ENCODE assay signal across 8 mouse cellular contexts in the genomic region with DNA sequence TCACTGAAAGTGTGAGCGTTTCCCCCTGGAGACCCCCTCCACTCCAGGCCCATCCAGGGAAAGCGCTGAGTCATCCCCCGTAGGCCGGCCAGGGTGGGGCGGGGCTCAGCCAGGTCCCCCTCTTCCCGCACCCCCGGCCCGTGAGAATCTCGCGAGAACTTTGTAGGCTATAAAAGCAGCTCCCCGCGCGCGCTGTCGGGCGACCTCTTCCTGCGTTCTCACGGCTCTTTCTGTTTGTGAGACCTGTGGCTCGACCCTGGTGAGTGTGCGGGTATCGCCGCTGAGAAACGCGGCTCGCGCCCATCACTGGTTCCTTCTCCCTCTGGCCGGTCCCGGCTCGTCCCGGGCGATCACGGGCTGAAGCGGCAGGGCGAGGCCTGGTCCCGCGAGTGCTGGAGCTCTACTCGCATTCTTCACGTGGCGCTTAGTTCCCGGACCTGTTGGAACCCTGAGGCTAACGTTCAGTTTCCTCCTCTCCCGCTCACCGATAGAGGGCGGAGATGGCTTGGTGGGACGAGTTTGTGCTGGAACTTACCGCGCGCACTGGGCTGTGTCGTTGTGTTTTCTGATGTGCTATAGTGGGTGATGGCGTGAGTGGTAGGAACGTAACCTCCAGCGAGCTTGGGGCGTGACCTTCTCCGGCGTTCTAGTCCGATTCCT. TPM values are rescaled to one million over a fixed set of nuclear protein-coding genes. Genes with fewer than 3 reads are reported as not detected.
DNase-seq lines count a peak whose midpoint lies in the region; ATAC-seq and TF ChIP-seq lines count a peak whose summit lies in the region.

Prdx1 (plus strand) TSS at position 143 of the 660 bp plus-strand sequence.

- peaks cover 7 to 47% of the 10 kb centered on the region in 2 experiments; a peak in 3 of 4 replicates for H3K4me1 ChIP-seq in CH12.LX (ENCODE audit: control insufficient read depth in 1 of 2, insufficient read depth in 2 of 2)
- peaks cover 25% of the 10 kb centered on the region for H3K4me1 ChIP-seq in forebrain, embryonic 12.5 days
- H3K4me1 ChIP-seq in heart, postnatal 0 days (ENCODE audit: control insufficient read depth, insufficient read depth), result peaks cover 13% of the 10 kb centered on the region; the same call in 1 of the 2 replicates
- peaks cover 37% of the 10 kb centered on the region for H3K4me1 ChIP-seq in liver, embryonic 16.5 days (ENCODE audit: control insufficient read depth, low read depth, low read length)
- peaks cover 16% of the 10 kb centered on the region for H3K4me1 ChIP-seq in neural tube, embryonic 13.5 days (replicated peaks)
- peaks cover 10% of the 10 kb centered on the region for H3K4me1 ChIP-seq in testis, adult 2 months (ENCODE audit: control insufficient read depth, insufficient read depth, low read length)

- H3K27ac ChIP-seq in CH12.LX (ENCODE audit: insufficient read depth, low read depth), result peak within 1 kb of the TSS; percentile 89
- H3K27ac ChIP-seq in forebrain, embryonic 12.5 days, result peak within 1 kb of the TSS; percentile 94
- peak within 1 kb of the TSS; percentile 98 for H3K27ac ChIP-seq in heart, postnatal 0 days (ENCODE audit: low read depth)
- H3K27ac ChIP-seq in liver, embryonic 16.5 days (ENCODE audit: low read length), result peak within 1 kb of the TSS; percentile 91
- H3K27ac ChIP-seq in neural tube, embryonic 13.5 days (replicated peaks), result peak within 1 kb of the TSS; percentile 88
- H3K27ac ChIP-seq in testis, adult 2 months (ENCODE audit: control insufficient read depth, insufficient read depth, low read depth, low read length), result peak within 1 kb of the TSS; percentile 99

- in situ Hi-C loops in CH12.LX (cut with MboI; ENCODE audit: low pct_ligation_motif_present, low pct_unique_long_range_greater_than_20kb, low sequenced_read_pairs), result no loop called here

- TF ChIP-seq EP300 in CH12.LX (IDR thresholded peaks at IDR 0.05; ENCODE audit: low read length), result no peak
- peak; percentile 98 for TF ChIP-seq EP300 in heart, postnatal 0 days (IDR thresholded peaks at IDR 0.05; ENCODE audit: low read depth)

- peaks cover 50% of the 10 kb centered on the region for H3K79me2 ChIP-seq in CH12.LX (replicated peaks; ENCODE audit: control insufficient read depth, extremely low read depth, insufficient read depth, poor library complexity, severe bottlenecking)

- H3K9ac ChIP-seq in CH12.LX (ENCODE audit: insufficient read depth, low read depth), result peak within 1 kb of the TSS; percentile 77
- H3K9ac ChIP-seq in forebrain, embryonic 12.5 days, result peak within 1 kb of the TSS; percentile 77
- H3K9ac ChIP-seq in heart, postnatal 0 days (replicated peaks; ENCODE audit: low read depth, low read length), result peak within 1 kb of the TSS; percentile 69
- H3K9ac ChIP-seq in liver, embryonic 16.5 days (ENCODE audit: low read depth, low read length), result peak within 1 kb of the TSS; percentile 78
- peak within 1 kb of the TSS; percentile 73 for H3K9ac ChIP-seq in neural tube, embryonic 13.5 days

- peaks cover 20 to 33% of the 10 kb centered on the region in 2 experiments for H3K36me3 ChIP-seq in CH12.LX (replicated peaks in 1 of 2; ENCODE audit: control insufficient read depth in 1 of 2, insufficient read depth in 1 of 2, low read length in 1 of 2)
- peaks cover 24% of the 10 kb centered on the region for H3K36me3 ChIP-seq in forebrain, embryonic 12.5 days (replicated peaks)
- H3K36me3 ChIP-seq in heart, postnatal 0 days (replicated peaks; ENCODE audit: control insufficient read depth, insufficient read depth, low read length), result peaks cover 27% of the 10 kb centered on the region
- no peaks in the 10 kb centered on the region; the same call in 1 of the 2 replicates for H3K36me3 ChIP-seq in liver, embryonic 16.5 days (ENCODE audit: control insufficient read depth, insufficient read depth)
- H3K36me3 ChIP-seq in neural tube, embryonic 13.5 days, result peaks cover 15% of the 10 kb centered on the region
- no peaks in the 10 kb centered on the region for H3K36me3 ChIP-seq in testis, adult 2 months (ENCODE audit: control insufficient read depth, insufficient read depth, low read length)

- H3K4me2 ChIP-seq in CH12.LX (ENCODE audit: insufficient read depth, low read depth, poor library complexity, severe bottlenecking), result peak within 1 kb of the TSS; percentile 95
- H3K4me2 ChIP-seq in forebrain, embryonic 12.5 days, result peak within 1 kb of the TSS; percentile 71
- peak within 1 kb of the TSS; percentile 67 for H3K4me2 ChIP-seq in heart, postnatal 0 days (ENCODE audit: low read depth, low read length)
- H3K4me2 ChIP-seq in liver, embryonic 16.5 days (ENCODE audit: low read depth, low read length), result peak within 1 kb of the TSS; percentile 88
- peak within 1 kb of the TSS; percentile 81 for H3K4me2 ChIP-seq in neural tube, embryonic 13.5 days

- TF ChIP-seq CTCF in CH12.LX (conservative IDR thresholded peaks at IDR 0.05 in 1 of 2, IDR thresholded peaks at IDR 0.05 in 1 of 2; ENCODE audit: low read depth in 2 of 2, low read length in 2 of 2), result peak in 1 of 2 experiments; percentile 73; a peak in 2 of 4 replicates
- peak; percentile 88 for TF ChIP-seq CTCF in heart, postnatal 0 days (IDR thresholded peaks at IDR 0.05; ENCODE audit: low read depth)
- peak; percentile 68; the same call in 1 of the 2 replicates for TF ChIP-seq CTCF in testis, adult 2 months (IDR thresholded peaks at IDR 0.05; ENCODE audit: control insufficient read depth, insufficient read depth, insufficient replicate concordance, low read depth, low read length)

- peak; percentile 98 for ATAC-seq in forebrain, embryonic 12.5 days (ENCODE audit: low FRiP score)
- peak; percentile 95 for ATAC-seq in heart, postnatal 0 days (ENCODE audit: insufficient read depth, low read depth)
- peak; percentile 87 for ATAC-seq in liver, embryonic 16.5 days (ENCODE audit: low read depth)
- peak; percentile 96 for ATAC-seq in neural tube, embryonic 13.5 days (ENCODE audit: low read depth)

- DNase-seq in CH12.LX (ENCODE audit: extremely low read depth), result peak; percentile 92
- DNase-seq in c-Kit-positive CD71-positive TER-119-negative erythroid progenitor cells, embryonic 14.5 days (ENCODE audit: low read depth), result peak; percentile 88
- peak; percentile 87 for DNase-seq in heart, postnatal 0 days (ENCODE audit: low spot score)
- DNase-seq in kidney, postnatal 4 days, result peak; percentile 97 to 98

- H3K4me3 ChIP-seq in CH12.LX (replicated peaks in 1 of 3; ENCODE audit: low read depth in 2 of 3, low read length in 2 of 3, poor library complexity in 1 of 3), result peak within 1 kb of the TSS; percentile 75 to 85 (median 75)
- peak within 1 kb of the TSS; percentile 69 for H3K4me3 ChIP-seq in forebrain, embryonic 12.5 days (replicated peaks)
- H3K4me3 ChIP-seq in heart, postnatal 0 days (ENCODE audit: low read depth, low read length), result peak within 1 kb of the TSS; percentile 79
- peak within 1 kb of the TSS; percentile 77 for H3K4me3 ChIP-seq in liver, embryonic 16.5 days (ENCODE audit: low read depth, low read length)
- peak within 1 kb of the TSS; percentile 68 for H3K4me3 ChIP-seq in neural tube, embryonic 13.5 days
- peak within 1 kb of the TSS; percentile 100 for H3K4me3 ChIP-seq in testis, adult 2 months (ENCODE audit: control insufficient read depth, low read depth, low read length)

- H3K9me3 ChIP-seq in CH12.LX (replicated peaks; ENCODE audit: low read length), result no peaks in the 10 kb centered on the region
- H3K9me3 ChIP-seq in forebrain, embryonic 12.5 days, result no peaks in the 10 kb centered on the region
- no peaks in the 10 kb centered on the region for H3K9me3 ChIP-seq in heart, postnatal 0 days (replicated peaks; ENCODE audit: control insufficient read depth, low read length)
- no peaks in the 10 kb centered on the region for H3K9me3 ChIP-seq in liver, embryonic 16.5 days (replicated peaks; ENCODE audit: control insufficient read depth, low read length)
- H3K9me3 ChIP-seq in neural tube, embryonic 13.5 days, result no peaks in the 10 kb centered on the region

- under 1% methylated on average over 56 of the region's 56 CpGs for WGBS in forebrain, embryonic 12.5 days
- under 1% methylated on average over 56 of the region's 56 CpGs for WGBS in heart, postnatal 0 days
- WGBS in liver, embryonic 16.5 days (ENCODE audit: insufficient replicate concordance), result under 1% methylated on average over 56 of the region's 56 CpGs
- WGBS in neural tube, embryonic 13.5 days, result under 1% methylated on average over 56 of the region's 56 CpGs

- H3K27me3 ChIP-seq in CH12.LX (replicated peaks), result no peaks in the 10 kb centered on the region
- no peaks in the 10 kb centered on the region; the same call in 1 of the 2 replicates for H3K27me3 ChIP-seq in forebrain, embryonic 12.5 days
- no peaks in the 10 kb centered on the region for H3K27me3 ChIP-seq in heart, postnatal 0 days (ENCODE audit: control insufficient read depth, insufficient read depth, low read length)
- H3K27me3 ChIP-seq in liver, embryonic 16.5 days (ENCODE audit: control insufficient read depth, insufficient read depth, low read depth, low read length), result no peaks in the 10 kb centered on the region
- H3K27me3 ChIP-seq in neural tube, embryonic 13.5 days, result no peaks in the 10 kb centered on the region
- H3K27me3 ChIP-seq in testis, adult 2 months (ENCODE audit: control insufficient read depth, insufficient read depth, low read length), result no peaks in the 10 kb centered on the region

- peak; percentile 100 for TF ChIP-seq POLR2A in CH12.LX (IDR thresholded peaks at IDR 0.05; ENCODE audit: low read depth, low read length)
- peak; percentile 99 for TF ChIP-seq POLR2A in testis, adult 2 months (IDR thresholded peaks at IDR 0.05; ENCODE audit: control insufficient read depth, low read depth, low read length)

- dilution Hi-C loops in CH12.LX (cut with MboI; ENCODE audit: extremely low pct_ligation_motif_present, extremely low pct_unique_long_range_greater_than_20kb, low sequenced_read_pairs), result no loop called here

- TF ChIP-seq RAD21 in CH12.LX (IDR thresholded peaks at IDR 0.05; ENCODE audit: low read depth, low read length), result peak; percentile 25

TF ChIP-seq in CH12.LX, 34 proteins besides CTCF, POLR2A, EP300 and RAD21 (continues in another document):
- TF ChIP-seq BHLHE40 (IDR thresholded peaks at IDR 0.05; ENCODE audit: low read depth, low read length) (peak; percentile 76), E2F4 (IDR thresholded peaks at IDR 0.05; ENCODE audit: insufficient replicate concordance, low read depth, low read length) (no peak), ZKSCAN1 (IDR thresholded peaks at IDR 0.05; ENCODE audit: borderline replicate concordance, low read depth, low read length) (no peak), ELF1 (IDR thresholded peaks at IDR 0.05; ENCODE audit: low read depth, low read length) (peak; percentile 80)

RNA-seq across cellular contexts. Expression of gene Prdx1, which starts in this region (rescaled TPM):
- total RNA-seq in CH12.LX (2012; rRNA removed) (269 and 378 TPM in 2 replicates), CH12.LX (2014; rRNA removed) (1,274 and 1,469 TPM in 2 replicates)
- polyA plus RNA-seq in CH12.LX (2012; ENCODE audit: insufficient read length, low read depth), result 934 and 1,078 TPM in 2 replicates
- polyA plus RNA-seq in forebrain, embryonic 12.5 days (2016; fragmentation: Nextera tagmentation; extraction: Ambion mirVana), result 914 and 930 TPM in 2 replicates
- total RNA-seq in heart, postnatal 0 days (2014; rRNA removed; ENCODE audit: low replicate concordance), result 317 and 334 TPM in 2 replicates
- 1,000 and 1,028 TPM in 2 replicates for polyA plus RNA-seq in heart, postnatal 0 days (2015; fragmentation: Nextera tagmentation; extraction: Ambion mirVana)
- 964 and 975 TPM in 2 replicates for polyA plus RNA-seq in liver, embryonic 16.5 days (2015; fragmentation: Nextera tagmentation; extraction: Ambion mirVana)
- polyA plus RNA-seq in neural tube, embryonic 13.5 days (2015; fragmentation: Nextera tagmentation; extraction: Ambion mirVana), result 505 and 512 TPM in 2 replicates
- 62.2 and 77.9 TPM in 2 replicates for polyA plus RNA-seq in testis, adult 2 months (2012; rRNA removed)

Comparison
In these comparisons a context has a peak if more than half of its experiments do, and no peak if none do; other contexts are left out.
1. Peak in every context shown above with its lines: DNase-seq, ATAC-seq, H3K4me3 ChIP-seq and H3K27ac ChIP-seq.